Mouse (Mus musculus): Measurements from ENCODE around the gene Gm11032.
"Not testable (repeated sequence)": the region's sequence is repeated elsewhere in the genome, so short reads cannot be mapped to it uniquely, and the experiment has no call there.

The Gm11032 gene

GRCm38 (mm10) chr11:4620017-4620485, at the start of gene Gm11032:
Gene Gm11032, plus strand, starts transcription at chr11:4620067.
- no peak for DNase-seq

- DNase-seq, result no peak
Observed at GRCm38 (mm10) chr11:4571491-4571901, 48.4 kb upstream of the Gm11032 start.

- not testable (repeated sequence) for DNase-seq
Observed at GRCm38 (mm10) chr11:4576090-4576732, 43.7 kb upstream of the Gm11032 start.

GRCm38 (mm10) chr11:4577079-4577478, 42.8 kb upstream of the Gm11032 start:
- no peak for DNase-seq

GRCm38 (mm10) chr11:4578682-4579081, 41.2 kb upstream of the Gm11032 start:
- DNase-seq, result no peak

- no peak for DNase-seq
Observed at GRCm38 (mm10) chr11:4591811-4592210, 28.1 kb upstream of the Gm11032 start.

GRCm38 (mm10) chr11:4593491-4593848, 26.4 kb upstream of the Gm11032 start:
- DNase-seq, result no peak

- peak; percentile 55 for DNase-seq
Observed at GRCm38 (mm10) chr11:4593849-4594607, 25.8 kb upstream of the Gm11032 start.

- peak; percentile 98 for DNase-seq
Observed at GRCm38 (mm10) chr11:4594608-4595500, 25.0 kb upstream of the Gm11032 start, which contains the start of gene Mtmr3. Gene Mtmr3, minus strand, starts transcription at chr11:4594863.

GRCm38 (mm10) chr11:4598411-4598810, 21.5 kb upstream of the Gm11032 start:
- no peak for DNase-seq

GRCm38 (mm10) chr11:4599916-4600315, 20.0 kb upstream of the Gm11032 start:
- DNase-seq, result no peak

GRCm38 (mm10) chr11:4601890-4602289, 18.0 kb upstream of the Gm11032 start:
- DNase-seq, result no peak

GRCm38 (mm10) chr11:4602691-4603441, 17.0 kb upstream of the Gm11032 start:
- peak; percentile 14 for DNase-seq

GRCm38 (mm10) chr11:4604441-4604840, 15.4 kb upstream of the Gm11032 start:
- no peak for DNase-seq

GRCm38 (mm10) chr11:4605414-4605813, 14.5 kb upstream of the Gm11032 start:
- peak; percentile 11 for DNase-seq

- no peak for DNase-seq
Observed at GRCm38 (mm10) chr11:4606541-4606940, 13.3 kb upstream of the Gm11032 start.

- no peak for DNase-seq
Observed at GRCm38 (mm10) chr11:4611904-4612303, 8.0 kb upstream of the Gm11032 start.

GRCm38 (mm10) chr11:4620501-4621108, 738 bp downstream of the Gm11032 start:
- DNase-seq, result no peak

- DNase-seq, result no peak
Observed at GRCm38 (mm10) chr11:4621866-4622265, 2.0 kb downstream of the Gm11032 start.

- DNase-seq, result no peak
Observed at GRCm38 (mm10) chr11:4622442-4622986, 2.6 kb downstream of the Gm11032 start.

GRCm38 (mm10) chr11:4622997-4623396, 3.1 kb downstream of the Gm11032 start:
- DNase-seq, result no peak

- no peak for DNase-seq
Observed at GRCm38 (mm10) chr11:4625931-4626330, 6.1 kb downstream of the Gm11032 start.

All from thymus, postnatal 25 days (tissue).